Mouse (Mus musculus) olfactory bulb, adult 2 months (tissue): ENCODE data around the gene Umps. TPM values are rescaled to one million over a fixed set of nuclear protein-coding genes. Genes with fewer than 3 reads are reported as not detected.

Experiments used
- H3K27ac ChIP-seq: fragments of 200-500 bp; 2 replicates; pipeline ENCODE4 v1.5.1; 2012; ENCODE audit warnings: low read depth, low read length; ENCODE audit not compliant: insufficient read depth
- H3K4me1 ChIP-seq: fragments of 200-500 bp; 2 replicates; pipeline ENCODE4 v1.6.1; 2012; ENCODE audit warnings: low read length; ENCODE audit not compliant: control insufficient read depth, insufficient read depth
- H3K4me3 ChIP-seq: fragments of 200-500 bp; 2 replicates; pipeline ENCODE4 v1.5.1; 2012; ENCODE audit warnings: mild to moderate bottlenecking, low read depth, low read length, moderate library complexity; ENCODE audit not compliant: insufficient read depth
- CTCF ChIP-seq: fragments of 200-500 bp; IDR thresholded peaks from 2 replicates; pipeline ENCODE4 v1.5.1; 2012; ENCODE audit warnings: low read depth, mild to moderate bottlenecking, low read length, moderate library complexity; ENCODE audit not compliant: insufficient read depth
- POLR2A ChIP-seq: fragments of 200-500 bp; IDR thresholded peaks from 2 replicates; pipeline ENCODE4 v1.6.1; 2012; ENCODE audit warnings: mild to moderate bottlenecking, low read depth, low read length, moderate library complexity; ENCODE audit not compliant: insufficient read depth
- WGBS: fragments of 180-500 bp; shearing (Covaris S2); methylation state at CpG from one replicate; pipeline ENCODE4 v1.1.7; 2018; 5-methylcytosine and 5-hydroxymethylcytosine counted together
- polyA plus RNA-seq: library from polyadenylated mRNA; stranded (reverse); fragments of >200 nt; gene quantifications from 2 replicates; pipeline ENCODE4 v1.2.4, GENCODE M21; 2012; ENCODE audit warnings: low replicate concordance; ENCODE audit not compliant: missing spikeins, insufficient read depth, insufficient read length

Umps gene
- polyA plus RNA-seq, 1 experiment = not detected

DNA sequence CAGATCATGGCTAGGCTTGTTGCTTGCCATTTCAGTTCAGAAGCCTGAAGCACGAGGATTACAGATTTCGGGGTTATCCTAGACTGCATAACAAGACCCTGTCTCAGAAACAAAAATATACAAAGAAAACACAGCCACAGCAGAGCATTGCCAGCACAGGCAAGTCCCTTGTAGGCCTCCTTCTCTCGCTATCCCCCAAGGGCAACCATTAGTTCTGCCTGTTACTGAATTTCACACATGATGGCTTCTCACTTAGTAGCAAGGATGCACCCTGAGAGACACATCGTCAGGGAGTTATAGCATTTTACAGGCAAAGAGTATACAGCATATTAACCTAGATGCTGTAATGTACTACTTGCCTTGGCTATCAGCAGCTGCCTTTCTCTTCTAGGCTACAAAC lies 58.6 kb downstream of the Umps start:
- TF ChIP-seq POLR2A (no peak), CTCF (no peak)
- Histone ChIP-seq H3K4me3 (no peak overlapping the region), H3K27ac (no peak overlapping the region), H3K4me1 (no peaks in the 10 kb centered on the region)
- WGBS = 80% methylated on average over 4 of the region's 4 CpGs

Other genes with a start within 250 kb of the Umps start
- not detected in 2 replicates for gene Muc13, start 173.0 kb downstream of the Umps start, polyA plus RNA-seq
- not detected in 2 replicates for gene Itgb5, start 137.4 kb downstream of the Umps start, polyA plus RNA-seq